Mouse (Mus musculus) B cell, adult 62 days (primary cell): Measurements from ENCODE around the gene Prkra. TPM values are rescaled to one million over a fixed set of nuclear protein-coding genes. Genes with fewer than 3 reads are reported as not detected.

Experiments
- total RNA-seq: library from RNA; stranded (reverse); gene quantifications from 4 replicates; pipeline ENCODE4 v1.2.4, GENCODE M21; 2023

The Prkra gene
- total RNA-seq: 2.9 to 4.3 TPM (median 4.0 TPM) in 4 replicates

DNA sequence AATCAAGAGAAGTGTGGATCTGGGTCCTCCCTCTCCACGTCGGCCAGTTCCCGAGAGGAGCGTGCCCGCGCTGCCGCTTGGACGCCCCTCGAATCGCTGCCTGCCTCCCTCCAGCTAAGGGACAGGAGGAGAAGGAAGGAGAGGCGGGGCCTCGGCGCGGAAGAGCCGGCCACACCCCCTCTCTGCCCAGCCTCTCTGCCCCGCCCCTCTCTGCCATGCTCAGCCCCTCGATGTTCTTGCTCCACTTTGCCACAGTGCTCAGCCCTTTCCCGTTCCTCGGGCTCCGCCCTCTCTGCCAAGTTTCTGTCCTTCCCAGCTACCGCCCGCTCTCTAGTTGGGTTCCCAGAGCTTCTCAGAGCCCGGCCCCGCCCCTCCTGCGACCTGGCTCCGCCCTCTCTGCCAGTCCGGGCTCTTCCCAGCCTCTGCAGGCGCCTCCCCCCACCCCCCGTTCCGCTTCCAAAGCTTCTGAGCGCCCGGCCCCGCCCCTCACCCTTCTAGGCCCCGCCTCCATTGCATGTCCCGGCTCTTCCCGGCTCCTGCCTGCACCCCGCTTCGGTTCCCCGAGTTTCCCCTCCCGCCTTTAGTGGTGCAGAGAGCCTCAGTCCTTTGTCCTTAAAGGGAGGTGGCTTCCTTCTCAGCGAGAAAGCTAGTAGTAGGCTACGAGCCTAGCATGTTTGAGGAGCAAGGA is at the start of gene Prkra, which contains the start of gene Pjvk:
Prkra (minus strand) TSS at position 133 of the 688 bp plus-strand sequence.
Pjvk (plus strand) TSS at position 594 of the 688 bp plus-strand sequence.

DNA sequence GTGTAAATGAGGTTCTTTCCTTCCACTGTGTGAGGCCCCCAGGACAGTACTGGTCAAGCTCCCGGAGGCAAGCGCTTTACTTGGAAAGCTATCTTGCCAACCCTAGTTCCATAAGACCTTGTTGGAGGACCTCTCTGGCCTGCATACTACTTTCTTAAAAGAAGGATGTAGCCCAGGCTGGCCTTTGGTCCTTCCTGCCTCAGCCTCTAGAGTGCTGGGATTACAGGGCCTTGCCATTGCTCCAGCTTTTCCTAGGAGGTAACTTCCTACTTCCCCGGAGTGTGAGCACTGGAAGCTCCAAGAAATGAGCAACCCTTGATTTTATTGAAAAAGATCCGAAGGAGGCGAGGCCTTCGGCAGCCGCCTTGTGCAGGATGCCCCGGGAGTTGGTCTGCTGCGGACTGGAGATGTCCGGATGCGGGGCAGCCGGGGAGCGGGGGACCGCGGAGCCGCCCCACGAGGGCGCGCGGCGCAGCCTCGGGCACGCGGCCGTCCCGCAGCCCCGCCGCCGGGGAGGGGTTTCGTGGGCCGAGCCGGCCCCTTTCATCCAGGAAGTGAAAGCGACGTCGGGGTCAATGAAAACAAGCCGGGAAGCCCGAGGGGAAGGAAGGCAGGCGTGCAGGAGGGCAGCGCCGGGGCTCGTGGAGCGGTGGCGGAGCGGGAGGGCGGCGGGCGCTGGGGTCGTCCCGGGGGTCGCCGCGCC is 27.1 kb upstream of the Prkra start, which contains the start of gene Plekha3:
Plekha3 (plus strand) TSS at position 557 of the 703 bp plus-strand sequence.

DNA sequence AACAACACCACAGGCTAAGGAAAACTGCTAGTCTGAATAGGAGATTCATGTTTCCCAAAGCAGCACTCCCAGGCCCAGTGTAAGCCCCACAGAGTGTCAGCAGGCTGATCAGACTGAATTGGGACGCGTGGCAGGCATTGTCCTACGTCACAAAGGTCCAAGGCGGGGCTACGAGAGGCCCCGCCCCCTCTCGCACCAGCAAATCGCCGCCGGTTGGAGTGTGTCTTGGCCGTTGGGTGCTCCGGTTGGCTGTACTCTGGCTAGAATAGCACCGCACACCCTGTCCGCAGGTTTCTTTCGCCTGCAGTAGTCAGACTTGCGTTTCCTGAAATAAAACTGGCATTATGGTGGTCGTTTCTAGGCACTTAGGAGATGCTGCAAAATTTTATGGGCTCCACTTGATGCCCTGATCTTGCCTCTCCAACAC is 25.2 kb upstream of the Prkra start, which contains the start of gene Fkbp7:
Fkbp7 (minus strand) TSS at position 151 of the 427 bp plus-strand sequence.

Other genes starting within 250 kb of the Prkra start
- 0.14 to 0.31 TPM (median 0.24 TPM) in 4 replicates for gene Osbpl6, start 241.5 kb downstream of the Prkra start, total RNA-seq
- gene Pjvk, start 461 bp upstream of the Prkra start, total RNA-seq: not detected in 4 replicates
- 5.8 to 10.3 TPM (median 7.2 TPM) in 4 replicates for gene Fkbp7, start 25.1 kb upstream of the Prkra start, total RNA-seq
- gene Plekha3, start 27.3 kb upstream of the Prkra start, total RNA-seq: 31.3 to 34.8 TPM (median 33.2 TPM) in 4 replicates